Mouse (Mus musculus) ES-Bruce4 (cell line): ENCODE data around the gene Hspa12a.

Source experiments
- CTCF ChIP-seq: IDR thresholded peaks from one replicate; pipeline ENCODE4 v1.8.1; 2011; ENCODE audit warnings: low read depth, low read length
- POLR2A ChIP-seq: IDR thresholded peaks from one replicate; pipeline ENCODE4 v1.8.1; 2011; ENCODE audit warnings: low read length; ENCODE audit not compliant: insufficient read depth

GRCm38 (mm10) chr19:58896216-58896615, 47.2 kb downstream of the Hspa12a start:
- TF ChIP-seq POLR2A (no peak), CTCF (no peak)
